Mouse (Mus musculus): ENCODE data around the gene Ap2a1. TPM values are rescaled to one million over a fixed set of nuclear protein-coding genes. Genes with fewer than 3 reads are reported as not detected.

Ap2a1 gene
- polyA plus RNA-seq, 2 experiments, result 67.6 to 69.6 TPM

GRCm38 (mm10) chr7:44863982-44864494 lies 65.3 kb downstream of the Ap2a1 start:
- no peak overlapping the region for H3K27ac ChIP-seq
- no peak overlapping the region for H3K4me3 ChIP-seq (ENCODE audit: insufficient read depth in 1 of 2, low read depth in 2 of 2, low read length in 2 of 2)
- H3K4me1 ChIP-seq (replicated peaks; ENCODE audit: control insufficient read depth in 2 of 2, insufficient read depth in 2 of 2, low read length in 1 of 2), result peaks cover 6 to 16% of the 10 kb centered on the region in 2 experiments; a peak in 3 of 4 replicates
- H3K27me3 ChIP-seq (ENCODE audit: control insufficient read depth, insufficient read depth, low read length), result no peaks in the 10 kb centered on the region
- H3K9me3 ChIP-seq (ENCODE audit: control insufficient read depth, low read length), result no peaks in the 10 kb centered on the region
- peaks cover 10% of the 10 kb centered on the region for H3K36me3 ChIP-seq (replicated peaks; ENCODE audit: control insufficient read depth, insufficient read depth, low read depth)
- TF ChIP-seq EP300 (IDR thresholded peaks at IDR 0.05; ENCODE audit: low read depth) (no peak), CTCF (IDR thresholded peaks at IDR 0.05; ENCODE audit: low read depth) (no peak)
- ATAC-seq (ENCODE audit: insufficient read depth), result no peak
- DNase-seq (ENCODE audit: low read depth in 3 of 3, low spot score in 3 of 3), result no peak
- H3K4me2 ChIP-seq (ENCODE audit: low read depth), result no peak overlapping the region
- H3K9ac ChIP-seq (replicated peaks), result no peak overlapping the region
- WGBS (ENCODE audit: insufficient replicate concordance), result 80% methylated on average over 11 of the region's 11 CpGs

DNA sequence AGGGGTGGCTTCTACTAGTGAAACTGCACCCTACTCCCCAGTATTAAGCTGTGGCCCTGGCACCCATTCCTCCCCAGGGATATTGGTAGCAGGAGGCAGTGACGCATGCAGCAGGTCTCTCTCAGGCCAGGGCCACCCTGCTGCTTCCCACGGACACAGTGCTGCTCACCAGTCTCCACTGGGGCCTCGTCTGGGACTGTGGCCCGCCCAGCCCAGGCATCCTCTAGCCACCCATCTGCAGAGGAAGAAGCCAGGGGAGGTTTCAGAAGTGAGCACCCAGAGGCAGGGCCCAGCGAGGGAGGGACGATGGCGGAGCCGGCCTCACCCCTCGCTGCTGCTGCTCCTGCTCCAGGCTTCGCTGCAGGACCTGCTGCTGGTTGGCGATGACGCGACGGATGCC lies 66.1 kb downstream of the Ap2a1 start:
- Histone ChIP-seq H3K4me3 (ENCODE audit: insufficient read depth in 1 of 2, low read depth in 2 of 2, low read length in 2 of 2) (no peak overlapping the region), H3K36me3 (replicated peaks; ENCODE audit: control insufficient read depth, insufficient read depth, low read depth) (peaks cover 10% of the 10 kb centered on the region), H3K27ac (no peak overlapping the region), H3K9me3 (ENCODE audit: control insufficient read depth, low read length) (no peaks in the 10 kb centered on the region), H3K9ac (replicated peaks) (no peak overlapping the region), H3K4me2 (ENCODE audit: low read depth) (no peak overlapping the region), H3K4me1 (replicated peaks; ENCODE audit: control insufficient read depth in 2 of 2, insufficient read depth in 2 of 2, low read length in 1 of 2) (peaks cover 9 to 17% of the 10 kb centered on the region in 2 experiments; a peak in 3 of 4 replicates), H3K27me3 (ENCODE audit: control insufficient read depth, insufficient read depth, low read length) (no peaks in the 10 kb centered on the region)
- DNase-seq (ENCODE audit: low read depth in 3 of 3, low spot score in 3 of 3) (no peak), ATAC-seq (ENCODE audit: insufficient read depth) (no peak)
- TF ChIP-seq EP300 (IDR thresholded peaks at IDR 0.05; ENCODE audit: low read depth), result no peak
- TF ChIP-seq CTCF (IDR thresholded peaks at IDR 0.05; ENCODE audit: low read depth), result no peak
- 87% methylated on average over 14 of the region's 14 CpGs for WGBS (ENCODE audit: insufficient replicate concordance)

- ATAC-seq (ENCODE audit: insufficient read depth), result no peak
These were observed 66.9 kb downstream of the Ap2a1 start for GRCm38 (mm10) chr7:44862434-44862833.

GRCm38 (mm10) chr7:44861429-44861816 lies 67.9 kb downstream of the Ap2a1 start:
- DNase-seq (ENCODE audit: low read depth in 3 of 3, low spot score in 3 of 3) (no peak), ATAC-seq (ENCODE audit: insufficient read depth) (no peak)
- H3K9me3 ChIP-seq (ENCODE audit: control insufficient read depth, low read length), result no peaks in the 10 kb centered on the region
- 85% methylated on average over 14 of the region's 14 CpGs for WGBS (ENCODE audit: insufficient replicate concordance)
- peaks cover 10% of the 10 kb centered on the region for H3K36me3 ChIP-seq (replicated peaks; ENCODE audit: control insufficient read depth, insufficient read depth, low read depth)
- H3K27ac ChIP-seq, result no peak overlapping the region
- H3K4me2 ChIP-seq (ENCODE audit: low read depth), result no peak overlapping the region
- H3K9ac ChIP-seq (replicated peaks), result no peak overlapping the region
- peaks cover 7 to 16% of the 10 kb centered on the region in 2 experiments for H3K4me1 ChIP-seq (replicated peaks; ENCODE audit: control insufficient read depth in 2 of 2, insufficient read depth in 2 of 2, low read length in 1 of 2)
- no peaks in the 10 kb centered on the region for H3K27me3 ChIP-seq (ENCODE audit: control insufficient read depth, insufficient read depth, low read length)
- no peak overlapping the region for H3K4me3 ChIP-seq (ENCODE audit: insufficient read depth in 1 of 2, low read depth in 2 of 2, low read length in 2 of 2)
- TF ChIP-seq EP300 (IDR thresholded peaks at IDR 0.05; ENCODE audit: low read depth), result no peak
- no peak for TF ChIP-seq CTCF (IDR thresholded peaks at IDR 0.05; ENCODE audit: low read depth)

More at GRCm38 (mm10) chr7:44862434-44862833, 66.9 kb downstream of the Ap2a1 start:
- 91% methylated on average over 8 of the region's 8 CpGs for WGBS (ENCODE audit: insufficient replicate concordance)
- no peak overlapping the region for H3K4me2 ChIP-seq (ENCODE audit: low read depth)
- no peak for DNase-seq (ENCODE audit: low read depth in 3 of 3, low spot score in 3 of 3)
- peaks cover 10% of the 10 kb centered on the region for H3K36me3 ChIP-seq (replicated peaks; ENCODE audit: control insufficient read depth, insufficient read depth, low read depth)
- H3K9ac ChIP-seq (replicated peaks), result no peak overlapping the region
- H3K9me3 ChIP-seq (ENCODE audit: control insufficient read depth, low read length), result no peaks in the 10 kb centered on the region
- H3K4me1 ChIP-seq (replicated peaks; ENCODE audit: control insufficient read depth in 2 of 2, insufficient read depth in 2 of 2, low read length in 1 of 2), result peaks cover 9 to 17% of the 10 kb centered on the region in 2 experiments
- TF ChIP-seq CTCF (IDR thresholded peaks at IDR 0.05; ENCODE audit: low read depth), result no peak
- no peak for TF ChIP-seq EP300 (IDR thresholded peaks at IDR 0.05; ENCODE audit: low read depth)
- no peak overlapping the region for H3K27ac ChIP-seq
- no peak overlapping the region for H3K4me3 ChIP-seq (ENCODE audit: insufficient read depth in 1 of 2, low read depth in 2 of 2, low read length in 2 of 2)
- no peaks in the 10 kb centered on the region for H3K27me3 ChIP-seq (ENCODE audit: control insufficient read depth, insufficient read depth, low read length)

GRCm38 (mm10) chr7:44860576-44861428 lies 68.5 kb downstream of the Ap2a1 start:
- H3K36me3 ChIP-seq (replicated peaks; ENCODE audit: control insufficient read depth, insufficient read depth, low read depth), result peaks cover 10% of the 10 kb centered on the region
- no peaks in the 10 kb centered on the region for H3K27me3 ChIP-seq (ENCODE audit: control insufficient read depth, insufficient read depth, low read length)
- no peak overlapping the region for H3K4me2 ChIP-seq (ENCODE audit: low read depth)
- no peak overlapping the region for H3K27ac ChIP-seq
- DNase-seq (ENCODE audit: low read depth in 3 of 3, low spot score in 3 of 3) (peak in 1 of 3 experiments; percentile 41), ATAC-seq (ENCODE audit: insufficient read depth) (no peak)
- H3K9ac ChIP-seq (replicated peaks), result no peak overlapping the region
- 56% methylated on average over 22 of the region's 22 CpGs for WGBS (ENCODE audit: insufficient replicate concordance)
- H3K9me3 ChIP-seq (ENCODE audit: control insufficient read depth, low read length), result no peaks in the 10 kb centered on the region
- TF ChIP-seq EP300 (IDR thresholded peaks at IDR 0.05; ENCODE audit: low read depth) (no peak), CTCF (IDR thresholded peaks at IDR 0.05; ENCODE audit: low read depth) (peak; percentile 98)
- H3K4me3 ChIP-seq (ENCODE audit: insufficient read depth in 1 of 2, low read depth in 2 of 2, low read length in 2 of 2), result no peak overlapping the region
- H3K4me1 ChIP-seq (replicated peaks; ENCODE audit: control insufficient read depth in 2 of 2, insufficient read depth in 2 of 2, low read length in 1 of 2), result peaks cover 13 to 17% of the 10 kb centered on the region in 2 experiments

All from liver, embryonic 14.5 days (tissue).